Mouse (Mus musculus): ENCODE data around the gene Dnmt1. TPM values are rescaled to one million over a fixed set of nuclear protein-coding genes. Genes with fewer than 3 reads are reported as not detected.

Gene Dnmt1
- total and polyA plus RNA-seq, 3 experiments, result 89.9 to 145 (median 121) TPM

DNA sequence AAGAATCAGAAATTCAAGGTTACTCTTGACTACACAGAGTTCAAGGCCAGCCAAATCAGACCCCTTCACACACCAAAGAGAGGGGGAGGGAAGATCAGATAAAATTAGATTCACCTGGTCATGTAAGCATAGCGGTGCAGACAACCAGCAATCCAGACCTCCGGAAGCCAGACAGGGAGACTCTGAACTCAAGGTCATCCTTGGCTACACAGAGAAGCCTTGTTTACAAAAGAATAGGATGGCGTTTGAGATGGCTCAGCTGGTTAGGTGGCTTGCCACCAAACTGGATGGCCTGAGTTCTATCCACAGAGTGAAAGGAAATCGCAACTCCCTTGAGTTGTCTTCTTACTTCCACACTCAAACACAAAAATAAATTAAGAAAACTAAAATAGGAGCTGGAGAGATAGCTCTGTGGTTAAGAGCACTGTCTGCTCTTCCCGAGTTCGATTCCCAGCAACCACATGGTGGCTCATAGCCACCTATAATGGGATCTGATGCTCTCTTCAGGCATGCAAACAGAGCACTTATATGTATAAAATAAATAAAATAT, 42.0 kb upstream of the Dnmt1 start:
- no peak overlapping the region for H3K4me3 ChIP-seq (replicated peaks in 1 of 3; ENCODE audit: low read depth in 2 of 3, low read length in 2 of 3, poor library complexity in 1 of 3)
- in situ Hi-C loops (cut with MboI; ENCODE audit: low pct_ligation_motif_present, low pct_unique_long_range_greater_than_20kb, low sequenced_read_pairs), result loop anchor here (5.0 kb wide), 2 partner anchors 54 to 99 kb away; no protein-coding TSS in a partner anchor
- H3K36me3 ChIP-seq (replicated peaks in 1 of 2; ENCODE audit: control insufficient read depth in 1 of 2, insufficient read depth in 1 of 2, low read length in 1 of 2), result peaks cover 19 to 24% of the 10 kb centered on the region in 2 experiments
- H3K27me3 ChIP-seq (replicated peaks), result no peaks in the 10 kb centered on the region
- dilution Hi-C loops (cut with MboI; ENCODE audit: extremely low pct_ligation_motif_present, extremely low pct_unique_long_range_greater_than_20kb, low sequenced_read_pairs), result no loop called here
- peaks cover 11% of the 10 kb centered on the region for H3K79me2 ChIP-seq (replicated peaks; ENCODE audit: control insufficient read depth, extremely low read depth, insufficient read depth, poor library complexity, severe bottlenecking)
- DNase-seq (ENCODE audit: extremely low read depth), result no peak
- no peaks in the 10 kb centered on the region for H3K9me3 ChIP-seq (replicated peaks; ENCODE audit: low read length)
- H3K4me1 ChIP-seq (ENCODE audit: control insufficient read depth in 1 of 2, insufficient read depth in 2 of 2), result peaks cover 2 to 29% of the 10 kb centered on the region in 2 experiments; a peak in 3 of 4 replicates
- TF ChIP-seq MYC (IDR thresholded peaks at IDR 0.05; ENCODE audit: low read depth, low read length) (no peak), CHD2 (IDR thresholded peaks at IDR 0.05; ENCODE audit: low read length) (no peak), SIN3A (IDR thresholded peaks at IDR 0.05; ENCODE audit: low read length) (no peak), CTCF (conservative IDR thresholded peaks at IDR 0.05 in 1 of 2, IDR thresholded peaks at IDR 0.05 in 1 of 2; ENCODE audit: low read depth in 2 of 2, low read length in 2 of 2) (no peak), BHLHE40 (IDR thresholded peaks at IDR 0.05; ENCODE audit: low read depth, low read length) (no peak), JUN (IDR thresholded peaks at IDR 0.05; ENCODE audit: insufficient read depth, low read depth, low read length) (no peak), MAFK (IDR thresholded peaks at IDR 0.05; ENCODE audit: insufficient replicate concordance, low read length) (no peak), MXI1 (IDR thresholded peaks at IDR 0.05; ENCODE audit: low read depth, low read length) (no peak), EP300 (IDR thresholded peaks at IDR 0.05; ENCODE audit: low read length) (no peak), ZKSCAN1 (IDR thresholded peaks at IDR 0.05; ENCODE audit: borderline replicate concordance, low read depth, low read length) (no peak), ELF1 (IDR thresholded peaks at IDR 0.05; ENCODE audit: low read depth, low read length) (no peak), E2F4 (IDR thresholded peaks at IDR 0.05; ENCODE audit: insufficient replicate concordance, low read depth, low read length) (no peak), PAX5 (IDR thresholded peaks at IDR 0.05; ENCODE audit: low read length) (no peak), UBTF (IDR thresholded peaks at IDR 0.05; ENCODE audit: low read depth, low read length) (no peak)
- no peak overlapping the region for H3K27ac ChIP-seq (ENCODE audit: insufficient read depth, low read depth)
- no peak overlapping the region for H3K9ac ChIP-seq (ENCODE audit: insufficient read depth, low read depth)
- H3K4me2 ChIP-seq (ENCODE audit: insufficient read depth, low read depth, poor library complexity, severe bottlenecking), result peak overlapping the region; percentile 33; the same call in 1 of the 2 replicates

DNA sequence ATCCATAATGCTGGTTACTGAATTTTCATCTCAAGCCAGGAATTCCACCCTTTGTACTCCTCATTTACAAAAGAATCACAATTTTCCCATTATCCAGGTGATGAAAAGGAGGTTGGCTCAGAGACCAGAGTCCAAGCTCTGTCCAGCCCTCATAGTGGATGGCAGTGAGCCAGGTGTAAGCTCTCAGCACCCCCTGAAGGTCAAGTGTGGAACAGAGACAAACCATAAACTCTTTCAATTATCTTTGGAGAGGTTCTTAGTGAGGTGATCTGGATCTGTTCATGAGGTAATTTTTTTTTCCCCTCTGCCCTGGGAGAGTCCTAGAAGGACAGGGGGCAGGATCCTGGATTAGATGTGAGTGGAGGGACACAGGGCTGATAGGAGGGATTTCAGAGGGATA, 41.1 kb upstream of the Dnmt1 start:
- in situ Hi-C loops (cut with MboI; ENCODE audit: low pct_ligation_motif_present, low pct_unique_long_range_greater_than_20kb, low sequenced_read_pairs), result loop anchor here (5.0 kb wide), 2 partner anchors 54 to 99 kb away; no protein-coding TSS in a partner anchor
- Histone ChIP-seq H3K4me1 (ENCODE audit: control insufficient read depth in 1 of 2, insufficient read depth in 2 of 2) (peaks cover 2 to 33% of the 10 kb centered on the region in 2 experiments; a peak in 3 of 4 replicates), H3K27ac (ENCODE audit: insufficient read depth, low read depth) (no peak overlapping the region), H3K4me3 (replicated peaks in 1 of 3; ENCODE audit: low read depth in 2 of 3, low read length in 2 of 3, poor library complexity in 1 of 3) (no peak overlapping the region), H3K9ac (ENCODE audit: insufficient read depth, low read depth) (no peak overlapping the region), H3K9me3 (replicated peaks; ENCODE audit: low read length) (no peaks in the 10 kb centered on the region), H3K36me3 (replicated peaks in 1 of 2; ENCODE audit: control insufficient read depth in 1 of 2, insufficient read depth in 1 of 2, low read length in 1 of 2) (peaks cover 12 to 15% of the 10 kb centered on the region in 2 experiments), H3K4me2 (ENCODE audit: insufficient read depth, low read depth, poor library complexity, severe bottlenecking) (no peak overlapping the region), H3K27me3 (replicated peaks) (no peaks in the 10 kb centered on the region), H3K79me2 (replicated peaks; ENCODE audit: control insufficient read depth, extremely low read depth, insufficient read depth, poor library complexity, severe bottlenecking) (peaks cover 11% of the 10 kb centered on the region)
- TF ChIP-seq NELFE (IDR thresholded peaks at IDR 0.05; ENCODE audit: low read depth, low read length) (no peak), ZC3H11A (IDR thresholded peaks at IDR 0.05; ENCODE audit: low read depth, low read length) (peak; percentile 42), SMC3 (IDR thresholded peaks at IDR 0.05; ENCODE audit: low read depth, low read length) (peak; percentile 69), ZNF384 (IDR thresholded peaks at IDR 0.05; ENCODE audit: low read depth, low read length) (no peak), RAD21 (IDR thresholded peaks at IDR 0.05; ENCODE audit: low read depth, low read length) (peak; percentile 86), CTCF (conservative IDR thresholded peaks at IDR 0.05 in 1 of 2, IDR thresholded peaks at IDR 0.05 in 1 of 2; ENCODE audit: low read depth in 2 of 2, low read length in 2 of 2) (peak; percentile 36 to 84; a peak in 3 of 4 replicates)
- dilution Hi-C loops (cut with MboI; ENCODE audit: extremely low pct_ligation_motif_present, extremely low pct_unique_long_range_greater_than_20kb, low sequenced_read_pairs), result no loop called here
- no peak for DNase-seq (ENCODE audit: extremely low read depth)

Measured in CH12.LX (cell line).